Mouse (Mus musculus): ENCODE results near the gene Rasl10a. TPM values are rescaled to one million over a fixed set of nuclear protein-coding genes. Genes with fewer than 3 reads are reported as not detected.

Gene Rasl10a
- polyA plus RNA-seq, 1 experiment from 2014 or later, result 2.4 TPM

DNA sequence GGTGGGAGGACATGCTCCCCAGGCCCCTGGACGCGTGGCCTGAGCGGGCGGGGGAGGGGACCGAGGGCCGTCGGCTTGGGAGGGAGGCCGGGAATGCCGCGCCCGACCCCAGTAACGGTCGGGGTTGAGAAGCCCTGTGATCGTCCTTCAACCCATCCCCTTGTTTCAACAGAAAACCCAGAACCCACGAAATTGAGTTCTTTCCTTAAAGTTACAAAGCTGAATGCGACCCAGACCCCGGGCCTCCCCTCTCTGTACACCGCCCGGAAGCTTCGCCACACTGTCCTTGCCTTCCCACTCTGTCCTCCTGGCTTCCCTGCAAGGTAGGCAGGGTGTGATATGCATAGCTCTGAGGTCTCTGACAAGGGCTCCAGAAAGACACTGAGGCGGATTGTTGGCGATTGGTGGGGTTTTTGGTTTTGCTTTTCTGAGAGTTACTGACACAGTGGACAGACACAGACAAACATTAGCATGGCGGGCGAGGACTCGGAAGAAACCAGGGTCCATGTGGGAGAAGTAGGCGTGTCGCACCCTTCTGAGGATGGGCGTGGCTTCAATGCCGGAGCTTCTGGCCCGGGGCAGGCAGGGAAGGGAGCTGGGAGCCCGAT lies 41.8 kb downstream of the Rasl10a start:
- in situ Hi-C loops (cut with MboI; ENCODE audit: low pct_unique_long_range_greater_than_20kb), result no loop called here
- H3K27me3 ChIP-seq, result no peaks in the 10 kb centered on the region
- ChIA-PET CTCF (interaction anchor here (1.8 kb wide), 1 partner anchor 11 kb away, joined by 6 read pairs; no protein-coding TSS in a partner anchor), POLR2A (interaction anchor here (0.6 to 1.6 kb wide), 5 partner anchors 10 to 376 kb away, joined by 3 to 6 read pairs (median 4); no protein-coding TSS in a partner anchor)
- DNase-seq (ENCODE audit: low read depth, low spot score) (peak; percentile 46), ATAC-seq (peak; percentile 65)
- no peak for TF ChIP-seq CTCF (IDR thresholded peaks at IDR 0.05)

- in situ Hi-C loops (cut with MboI; ENCODE audit: low pct_unique_long_range_greater_than_20kb), result no loop called here
These were observed 42.4 kb downstream of the Rasl10a start for GRCm38 (mm10) chr11:5100283-5100682.

DNA sequence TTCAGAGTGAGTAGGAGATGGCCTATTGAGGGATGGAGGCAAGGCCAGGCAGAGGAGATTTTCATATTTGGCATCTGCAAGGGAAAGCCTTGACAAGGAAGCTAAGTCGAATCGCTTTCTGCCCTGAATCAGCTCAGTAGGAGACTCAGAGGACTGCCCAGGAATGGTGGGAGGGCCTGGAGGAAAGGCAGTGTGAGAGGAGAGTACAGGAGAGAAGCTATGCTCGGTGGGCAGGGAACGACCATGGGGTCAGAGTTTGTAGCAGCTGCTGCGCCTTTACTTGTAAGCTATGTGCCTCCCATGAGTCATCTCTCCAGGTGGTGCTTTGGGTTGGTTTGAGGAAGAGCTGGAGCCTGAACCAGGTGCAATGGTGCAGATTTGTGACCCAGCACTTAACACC lies 42.9 kb downstream of the Rasl10a start:
- ChIA-PET POLR2A (interaction anchor here (0.5 to 0.7 kb wide), 2 partner anchors 25 to 84 kb away, joined by 3 to 4 read pairs; no protein-coding TSS in a partner anchor), CTCF (interaction anchor here (1.5 kb wide), 1 partner anchor 14 kb away, joined by 10 read pairs; no protein-coding TSS in a partner anchor)
- in situ Hi-C loops (cut with MboI; ENCODE audit: low pct_unique_long_range_greater_than_20kb), result no loop called here
- DNase-seq (ENCODE audit: low read depth, low spot score), result no peak
- ATAC-seq, result no peak
- no peak for TF ChIP-seq CTCF (IDR thresholded peaks at IDR 0.05)
- H3K27me3 ChIP-seq, result no peaks in the 10 kb centered on the region

More at GRCm38 (mm10) chr11:5100283-5100682, 42.4 kb downstream of the Rasl10a start:
- DNase-seq (ENCODE audit: low read depth, low spot score) (no peak), ATAC-seq (no peak)
- TF ChIP-seq CTCF (IDR thresholded peaks at IDR 0.05), result no peak
- no peaks in the 10 kb centered on the region for H3K27me3 ChIP-seq
- ChIA-PET POLR2A (interaction anchor here (0.7 to 1.6 kb wide), 5 partner anchors 10 to 375 kb away, joined by 3 to 6 read pairs (median 4); no protein-coding TSS in a partner anchor), CTCF (interaction anchor here (1.5 to 1.8 kb wide), 2 partner anchors 11 to 15 kb away, joined by 6 to 10 read pairs; no protein-coding TSS in a partner anchor)

DNA sequence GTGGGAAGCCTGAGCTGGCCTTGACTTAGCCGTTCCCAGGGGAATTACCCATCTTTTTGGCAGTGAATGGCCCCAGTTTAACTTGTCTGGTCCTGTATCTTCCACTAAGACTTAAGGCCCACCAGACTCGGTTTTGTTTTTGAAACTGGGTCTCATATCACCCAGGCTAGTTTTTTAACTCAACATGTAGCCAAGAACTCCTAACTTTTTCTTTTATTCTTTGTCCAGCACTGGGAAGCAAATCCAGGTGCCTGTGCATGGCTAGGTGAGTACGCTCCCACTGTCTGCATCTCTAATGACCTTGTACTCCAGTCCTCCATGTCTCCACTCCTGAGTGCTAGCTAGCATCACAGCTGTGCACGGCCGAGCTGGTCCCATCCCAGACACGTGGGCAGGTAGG lies 43.7 kb downstream of the Rasl10a start:
- DNase-seq (ENCODE audit: low read depth, low spot score) (no peak), ATAC-seq (no peak)
- no peak for TF ChIP-seq CTCF (IDR thresholded peaks at IDR 0.05)
- no peaks in the 10 kb centered on the region for H3K27me3 ChIP-seq
- POLR2A ChIA-PET, result no interaction called here
- in situ Hi-C loops (cut with MboI; ENCODE audit: low pct_unique_long_range_greater_than_20kb), result no loop called here
- CTCF ChIA-PET, result interaction anchor here (1.5 kb wide), 1 partner anchor 13 kb away, joined by 10 read pairs; no protein-coding TSS in a partner anchor

- ChIA-PET POLR2A (no interaction called here), CTCF (no interaction called here)
- ATAC-seq (no peak), DNase-seq (ENCODE audit: low read depth, low spot score) (no peak)
- in situ Hi-C loops (cut with MboI; ENCODE audit: low pct_unique_long_range_greater_than_20kb), result no loop called here
- no peaks in the 10 kb centered on the region for H3K27me3 ChIP-seq
- no peak for TF ChIP-seq CTCF (IDR thresholded peaks at IDR 0.05)
These were observed 44.5 kb downstream of the Rasl10a start for GRCm38 (mm10) chr11:5102384-5102783.

DNA sequence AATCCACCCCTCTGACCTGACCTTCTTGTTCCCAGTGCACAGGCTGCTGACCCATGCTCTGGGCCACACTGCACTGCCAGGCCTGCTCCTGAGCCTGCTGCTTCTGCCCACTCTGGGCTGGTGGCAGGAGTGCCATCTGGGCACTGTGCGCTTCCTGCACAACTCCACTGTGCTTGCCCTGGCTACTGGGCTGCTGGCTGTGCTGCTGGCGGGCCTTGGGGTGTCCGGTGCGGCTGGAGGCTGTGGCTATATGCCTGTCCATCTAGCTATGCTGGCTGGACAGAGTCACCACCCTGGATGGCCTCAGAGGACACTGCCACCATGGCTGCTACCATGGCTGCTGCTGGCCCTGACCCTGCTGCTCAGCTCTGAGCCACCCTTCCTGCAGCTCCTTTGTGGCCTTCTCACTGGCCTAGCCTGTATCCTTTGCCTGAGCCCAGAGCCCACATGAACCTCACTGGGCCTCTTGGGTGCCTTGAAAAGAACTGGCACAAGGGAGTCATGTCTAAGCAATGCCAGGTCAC lies 46.1 kb downstream of the Rasl10a start:
- DNase-seq (ENCODE audit: low read depth, low spot score), result no peak
- ChIA-PET CTCF (no interaction called here), POLR2A (no interaction called here)
- ATAC-seq, result no peak
- in situ Hi-C loops (cut with MboI; ENCODE audit: low pct_unique_long_range_greater_than_20kb), result no loop called here
- H3K27me3 ChIP-seq, result no peaks in the 10 kb centered on the region
- TF ChIP-seq CTCF (IDR thresholded peaks at IDR 0.05), result no peak

DNA sequence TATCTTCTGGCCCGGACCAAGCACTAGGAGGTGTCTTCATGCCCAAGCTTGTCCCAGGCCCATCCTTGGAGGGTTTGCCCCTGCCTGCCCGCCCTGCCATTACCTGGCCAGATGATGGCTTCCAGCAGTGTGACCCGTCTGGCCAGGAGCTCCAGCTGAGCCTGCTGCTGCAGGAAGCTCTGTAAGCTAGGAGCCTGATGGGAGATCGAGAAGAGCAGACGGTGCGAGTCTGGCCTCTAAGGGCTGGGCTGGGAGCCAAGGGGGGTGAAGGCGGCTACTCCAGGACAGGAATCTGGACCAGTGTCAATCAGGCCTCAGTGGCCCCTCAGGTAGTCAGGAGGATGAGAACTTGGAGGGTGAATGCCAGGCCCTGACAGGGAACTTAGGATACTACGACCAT lies 51.5 kb downstream of the Rasl10a start:
- ChIA-PET POLR2A (interaction anchor here (0.7 to 1.3 kb wide), 2 partner anchors 10 to 15 kb away, joined by 3 to 4 read pairs; no protein-coding TSS in a partner anchor), CTCF (no interaction called here)
- ATAC-seq, result no peak

More for the DNA sequence above, 51.5 kb downstream of the Rasl10a start:
- H3K27me3 ChIP-seq, result no peaks in the 10 kb centered on the region
- in situ Hi-C loops (cut with MboI; ENCODE audit: low pct_unique_long_range_greater_than_20kb), result no loop called here
- no peak for TF ChIP-seq CTCF (IDR thresholded peaks at IDR 0.05)
- no peak for DNase-seq (ENCODE audit: low read depth, low spot score)

Other genes with a start within 250 kb of the Rasl10a start
- 93.1 TPM for gene Nf2, start 208.6 kb upstream of the Rasl10a start, polyA plus RNA-seq (2021)
- gene Nipsnap1, start 184.2 kb upstream of the Rasl10a start, polyA plus RNA-seq (2021), result 94.7 TPM
- gene Thoc5, start 162.8 kb upstream of the Rasl10a start, polyA plus RNA-seq (2021), result 44.2 TPM
- 0.05 TPM for gene Nefh, start 110.1 kb upstream of the Rasl10a start, polyA plus RNA-seq (2021)
- 69.7 TPM for gene Ap1b1, start 71.3 kb upstream of the Rasl10a start, polyA plus RNA-seq (2021)
- 56.3 TPM for gene Gas2l1, start 7.2 kb downstream of the Rasl10a start, polyA plus RNA-seq (2021)
- gene Rhbdd3, start 40.8 kb downstream of the Rasl10a start, polyA plus RNA-seq (2021), result 35.4 TPM
- gene Ewsr1, start 41.1 kb downstream of the Rasl10a start, polyA plus RNA-seq (2021), result 420 TPM
- gene Emid1, start 94.1 kb downstream of the Rasl10a start, polyA plus RNA-seq (2021), result not detected
- 73.0 TPM for gene Kremen1, start 203.4 kb downstream of the Rasl10a start, polyA plus RNA-seq (2021)